Mouse (Mus musculus): Measurements from ENCODE around the gene Rad9b. TPM values are rescaled to one million over a fixed set of nuclear protein-coding genes. Genes with fewer than 3 reads are reported as not detected.

Rad9b gene
- total and polyA plus RNA-seq, 3 experiments: 1.9 to 2.8 (median 2.3) TPM

- peak; percentile 93 for DNase-seq
Measured at GRCm38 (mm10) chr5:122284183-122285028, 69.6 kb downstream of the Rad9b start, which contains the start of gene Pptc7. Gene Pptc7 (plus strand): TSS chr5:122284365.

GRCm38 (mm10) chr5:122283828-122284182 lies 70.2 kb downstream of the Rad9b start:
- DNase-seq: no peak

- DNase-seq: peak; percentile 48
Measured at GRCm38 (mm10) chr5:122280827-122281462, 73.1 kb downstream of the Rad9b start.

- DNase-seq: peak; percentile 56
Measured at GRCm38 (mm10) chr5:122280422-122280826, 73.6 kb downstream of the Rad9b start.

- no peak for DNase-seq
Measured at GRCm38 (mm10) chr5:122279799-122280421, 74.1 kb downstream of the Rad9b start.

GRCm38 (mm10) chr5:122278946-122279345 lies 75.1 kb downstream of the Rad9b start:
- DNase-seq: no peak

GRCm38 (mm10) chr5:122274785-122275184 lies 79.2 kb downstream of the Rad9b start:
- no peak for DNase-seq

Other genes with a start within 250 kb of the Rad9b start
- gene Ccdc63, start 213.4 kb downstream of the Rad9b start, total RNA-seq (2021): not detected
- not detected in 2 replicates for gene Ccdc63, start 213.4 kb downstream of the Rad9b start, polyA plus RNA-seq (2012; rRNA removed)
- 100 to 1,000 TPM; 181 to 207 TPM for gene Ppp1cc, start 196.0 kb downstream of the Rad9b start, total RNA-seq (2021)
- 36.4 and 36.6 TPM in 2 replicates for gene Ppp1cc, start 196.0 kb downstream of the Rad9b start, polyA plus RNA-seq (2012; rRNA removed)
- 1 to 10 TPM; 1.8 to 2.4 TPM for gene Hvcn1, start 147.4 kb downstream of the Rad9b start, total RNA-seq (2021)
- gene Hvcn1, start 147.4 kb downstream of the Rad9b start, polyA plus RNA-seq (2012; rRNA removed): 2.5 and 3.7 TPM in 2 replicates
- gene Tctn1, start 89.8 kb downstream of the Rad9b start, total RNA-seq (2021): 10 to 100 TPM; 11.4 to 14.2 TPM
- 47.0 and 58.3 TPM in 2 replicates for gene Tctn1, start 89.8 kb downstream of the Rad9b start, polyA plus RNA-seq (2012; rRNA removed)
- 10 to 100 TPM; 52.0 to 63.4 TPM for gene Pptc7, start 69.9 kb downstream of the Rad9b start, total RNA-seq (2021)
- 46.3 and 57.5 TPM in 2 replicates for gene Pptc7, start 69.9 kb downstream of the Rad9b start, polyA plus RNA-seq (2012; rRNA removed)
- 100 to 1,000 TPM; 128 to 165 TPM for gene Vps29, start 136 bp upstream of the Rad9b start, total RNA-seq (2021)
- gene Vps29, start 136 bp upstream of the Rad9b start, polyA plus RNA-seq (2012; rRNA removed): 13.1 and 18.5 TPM in 2 replicates
- 10 to 100 TPM; 24.6 to 32.6 TPM for gene Gpn3, start 17.6 kb upstream of the Rad9b start, total RNA-seq (2021)
- 48.0 and 62.7 TPM in 2 replicates for gene Gpn3, start 17.6 kb upstream of the Rad9b start, polyA plus RNA-seq (2012; rRNA removed)
- 10 to 100 TPM; 24.2 to 38.5 TPM for gene Fam216a, start 18.1 kb upstream of the Rad9b start, total RNA-seq (2021)
- gene Fam216a, start 18.1 kb upstream of the Rad9b start, polyA plus RNA-seq (2012; rRNA removed): 24.7 and 27.4 TPM in 2 replicates
- 100 to 1,000 TPM; 250 to 287 TPM for gene Arpc3, start 37.6 kb upstream of the Rad9b start, total RNA-seq (2021)
- 103 and 112 TPM in 2 replicates for gene Arpc3, start 37.6 kb upstream of the Rad9b start, polyA plus RNA-seq (2012; rRNA removed)
- 10 to 100 TPM; 42.0 to 46.8 TPM for gene Anapc7, start 67.5 kb upstream of the Rad9b start, total RNA-seq (2021)
- 41.5 and 42.8 TPM in 2 replicates for gene Anapc7, start 67.5 kb upstream of the Rad9b start, polyA plus RNA-seq (2012; rRNA removed)
- 100 to 1,000 TPM; 159 to 186 TPM for gene Atp2a2, start 148.0 kb upstream of the Rad9b start, total RNA-seq (2021)
- gene Atp2a2, start 148.0 kb upstream of the Rad9b start, polyA plus RNA-seq (2012; rRNA removed): 50.5 and 66.8 TPM in 2 replicates

Data from adrenal gland, adult 2 months (tissue).